Mouse (Mus musculus) stomach, postnatal 0 days (tissue): ENCODE measurements around the gene Calm2.

Experiments used
- CTCF ChIP-seq: IDR thresholded peaks from 2 replicates; pipeline ENCODE4 v1.5.1; 2016; ENCODE audit warnings: antibody characterized with exemption, low read depth, mild to moderate bottlenecking, moderate library complexity
- EP300 ChIP-seq: optimal IDR thresholded peaks from 2 replicates; pipeline ENCODE3; 2016; ENCODE audit warnings: antibody characterized with exemption

DNA sequence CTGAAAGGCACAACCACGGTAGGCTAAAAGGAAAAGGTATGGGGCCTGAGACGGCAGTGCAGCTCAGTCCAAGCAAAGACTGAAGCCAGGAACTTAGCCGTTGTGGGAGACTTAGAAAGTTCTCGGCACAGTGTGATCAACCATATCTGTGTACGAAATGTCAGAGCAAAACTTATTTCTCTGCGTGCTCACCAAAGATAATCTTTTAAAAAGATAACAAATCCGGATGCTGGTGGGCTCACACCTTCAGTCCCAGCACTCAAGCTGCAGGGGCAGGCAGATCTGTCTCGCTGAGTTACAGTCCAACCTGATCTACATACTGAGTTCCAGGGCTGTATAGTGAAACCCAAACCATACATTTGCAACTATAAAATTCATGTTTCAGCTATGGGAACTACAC, 22.7 kb upstream of the Calm2 start:
- no peak for TF ChIP-seq CTCF
- TF ChIP-seq EP300: no peak
